Mouse (Mus musculus) macrophage (primary cell): ENCODE measurements at regions not wholly inside any gene's neighbourhood (a gene's known extent, or its start where the extent isn't known, plus 50 kb on each side); places are given as distances from the start of the nearest gene placed in this dataset.
A peak's percentile ranks its signal among the peaks of the same experiment; 100 is the strongest.

Experiments
- H3K27ac ChIP-seq: fragments of 350-480 bp; formaldehyde crosslinking; 2 replicates; pipeline ENCODE4 v1.9.0; 2021
- H3K36me3 ChIP-seq: fragments of 350-480 bp; formaldehyde crosslinking; 2 replicates; pipeline ENCODE4 v1.9.0; 2021; ENCODE audit errors: inconsistent target
- H3K4me3 ChIP-seq: fragments of 350-480 bp; formaldehyde crosslinking; 2 replicates; pipeline ENCODE4 v1.9.0; 2021; ENCODE audit errors: inconsistent target
- H3K79me2 ChIP-seq: fragments of 350-480 bp; formaldehyde crosslinking; 2 replicates; pipeline ENCODE4 v1.9.0; 2021; ENCODE audit errors: inconsistent target
- WGBS: methylation state at CpG from one replicate; pipeline ENCODE4 v1.1.7; 2026; ENCODE audit warnings: inconsistent platforms; ENCODE audit not compliant: missing documents; 5-methylcytosine and 5-hydroxymethylcytosine counted together

GRCm38 (mm10) chr15:87045971-87046370 lies 498.1 kb upstream of the Fam19a5 start:
- no peaks in the 10 kb centered on the region for H3K79me2 ChIP-seq
- WGBS, result 90% methylated on average over 13 of the region's 13 CpGs
- H3K27ac ChIP-seq, result no peak overlapping the region
- no peak overlapping the region for H3K4me3 ChIP-seq
- H3K36me3 ChIP-seq, result no peaks in the 10 kb centered on the region

GRCm38 (mm10) chr15:87054186-87054585 lies 489.9 kb upstream of the Fam19a5 start:
- H3K4me3 ChIP-seq, result no peak overlapping the region
- 95% methylated on average over 12 of the region's 12 CpGs for WGBS
- no peak overlapping the region for H3K27ac ChIP-seq
- H3K79me2 ChIP-seq, result no peaks in the 10 kb centered on the region
- no peaks in the 10 kb centered on the region for H3K36me3 ChIP-seq

- no peaks in the 10 kb centered on the region for H3K79me2 ChIP-seq
- 70% methylated on average over 5 of the region's 5 CpGs for WGBS
- H3K4me3 ChIP-seq, result no peak overlapping the region
- H3K27ac ChIP-seq, result no peak overlapping the region
- no peaks in the 10 kb centered on the region for H3K36me3 ChIP-seq
These were observed 479.2 kb upstream of the Fam19a5 start for GRCm38 (mm10) chr15:87064890-87065289.

GRCm38 (mm10) chr15:87068261-87068660 lies 475.8 kb upstream of the Fam19a5 start:
- H3K27ac ChIP-seq, result no peak overlapping the region
- WGBS, result 91% methylated on average over 13 of the region's 13 CpGs
- H3K79me2 ChIP-seq, result no peaks in the 10 kb centered on the region
- no peak overlapping the region for H3K4me3 ChIP-seq
- H3K36me3 ChIP-seq, result no peaks in the 10 kb centered on the region

- Histone ChIP-seq H3K27ac (no peak overlapping the region), H3K36me3 (no peaks in the 10 kb centered on the region), H3K4me3 (peak overlapping the region; percentile 12; the same call in 1 of the 2 replicates), H3K79me2 (no peaks in the 10 kb centered on the region)
- 33% methylated on average over 11 of the region's 11 CpGs for WGBS
These were observed 469.5 kb upstream of the Fam19a5 start for GRCm38 (mm10) chr15:87074559-87074958.

- H3K36me3 ChIP-seq, result no peaks in the 10 kb centered on the region
- no peak overlapping the region for H3K4me3 ChIP-seq
- H3K79me2 ChIP-seq, result no peaks in the 10 kb centered on the region
- no peak overlapping the region for H3K27ac ChIP-seq
- WGBS, result 81% methylated on average over 5 of the region's 5 CpGs
These were observed 454.3 kb upstream of the Fam19a5 start for GRCm38 (mm10) chr15:87089827-87090226.

GRCm38 (mm10) chr15:87091048-87091777 lies 452.9 kb upstream of the Fam19a5 start:
- WGBS, result 60% methylated on average over 7 of the region's 7 CpGs
- no peak overlapping the region for H3K4me3 ChIP-seq
- no peaks in the 10 kb centered on the region for H3K36me3 ChIP-seq
- H3K79me2 ChIP-seq, result no peaks in the 10 kb centered on the region
- H3K27ac ChIP-seq, result no peak overlapping the region

- Histone ChIP-seq H3K79me2 (no peaks in the 10 kb centered on the region), H3K36me3 (no peaks in the 10 kb centered on the region), H3K4me3 (no peak overlapping the region), H3K27ac (no peak overlapping the region)
- WGBS, result 89% methylated on average over 4 of the region's 4 CpGs
These were observed 446.9 kb upstream of the Fam19a5 start for GRCm38 (mm10) chr15:87097206-87097605.

- H3K4me3 ChIP-seq, result no peak overlapping the region
- H3K79me2 ChIP-seq, result no peaks in the 10 kb centered on the region
- H3K36me3 ChIP-seq, result no peaks in the 10 kb centered on the region
- WGBS, result 78% methylated on average over 4 of the region's 4 CpGs
- H3K27ac ChIP-seq, result no peak overlapping the region
These were observed 443.0 kb upstream of the Fam19a5 start for GRCm38 (mm10) chr15:87101146-87101545.

GRCm38 (mm10) chr15:87102211-87102610 lies 441.9 kb upstream of the Fam19a5 start:
- Histone ChIP-seq H3K36me3 (no peaks in the 10 kb centered on the region), H3K79me2 (no peaks in the 10 kb centered on the region), H3K4me3 (no peak overlapping the region), H3K27ac (no peak overlapping the region)
- 88% methylated on average over 4 of the region's 4 CpGs for WGBS

- 81% methylated on average over 8 of the region's 8 CpGs for WGBS
- Histone ChIP-seq H3K27ac (no peak overlapping the region), H3K36me3 (no peaks in the 10 kb centered on the region), H3K4me3 (no peak overlapping the region), H3K79me2 (no peaks in the 10 kb centered on the region)
These were observed 438.1 kb upstream of the Fam19a5 start for GRCm38 (mm10) chr15:87105951-87106350.

- Histone ChIP-seq H3K79me2 (no peaks in the 10 kb centered on the region), H3K4me3 (no peak overlapping the region), H3K27ac (no peak overlapping the region), H3K36me3 (no peaks in the 10 kb centered on the region)
- WGBS, result 76% methylated on average over 4 of the region's 4 CpGs
These were observed 436.4 kb upstream of the Fam19a5 start for GRCm38 (mm10) chr15:87107701-87108100.

- Histone ChIP-seq H3K4me3 (no peak overlapping the region), H3K27ac (no peak overlapping the region), H3K36me3 (no peaks in the 10 kb centered on the region), H3K79me2 (no peaks in the 10 kb centered on the region)
- WGBS, result 42% methylated on average over 7 of the region's 7 CpGs
These were observed 435.7 kb upstream of the Fam19a5 start for GRCm38 (mm10) chr15:87108411-87108810.

GRCm38 (mm10) chr15:87122656-87123055 lies 421.4 kb upstream of the Fam19a5 start:
- WGBS, result 44% methylated on average over 4 of the region's 4 CpGs
- no peaks in the 10 kb centered on the region for H3K36me3 ChIP-seq
- no peak overlapping the region for H3K4me3 ChIP-seq
- no peak overlapping the region for H3K27ac ChIP-seq
- H3K79me2 ChIP-seq, result no peaks in the 10 kb centered on the region

- 78% methylated on average over 6 of the region's 6 CpGs for WGBS
- Histone ChIP-seq H3K4me3 (no peak overlapping the region), H3K36me3 (no peaks in the 10 kb centered on the region), H3K27ac (no peak overlapping the region), H3K79me2 (no peaks in the 10 kb centered on the region)
These were observed 418.5 kb upstream of the Fam19a5 start for GRCm38 (mm10) chr15:87125427-87126148.
